Mouse (Mus musculus) embryo, embryonic 11.5 days (tissue): ENCODE measurements around the gene Slc18b1.
"Not testable (repeated sequence)": the region's sequence is repeated elsewhere in the genome, so short reads cannot be mapped to it uniquely, and the experiment has no call there.

ENCODE experiments used
- DNase-seq: peaks from one replicate; pipeline ENCODE4 v3.0.0-alpha.2; 2012; ENCODE audit warnings: low read depth, low spot score

Gene Slc18b1

DNA sequence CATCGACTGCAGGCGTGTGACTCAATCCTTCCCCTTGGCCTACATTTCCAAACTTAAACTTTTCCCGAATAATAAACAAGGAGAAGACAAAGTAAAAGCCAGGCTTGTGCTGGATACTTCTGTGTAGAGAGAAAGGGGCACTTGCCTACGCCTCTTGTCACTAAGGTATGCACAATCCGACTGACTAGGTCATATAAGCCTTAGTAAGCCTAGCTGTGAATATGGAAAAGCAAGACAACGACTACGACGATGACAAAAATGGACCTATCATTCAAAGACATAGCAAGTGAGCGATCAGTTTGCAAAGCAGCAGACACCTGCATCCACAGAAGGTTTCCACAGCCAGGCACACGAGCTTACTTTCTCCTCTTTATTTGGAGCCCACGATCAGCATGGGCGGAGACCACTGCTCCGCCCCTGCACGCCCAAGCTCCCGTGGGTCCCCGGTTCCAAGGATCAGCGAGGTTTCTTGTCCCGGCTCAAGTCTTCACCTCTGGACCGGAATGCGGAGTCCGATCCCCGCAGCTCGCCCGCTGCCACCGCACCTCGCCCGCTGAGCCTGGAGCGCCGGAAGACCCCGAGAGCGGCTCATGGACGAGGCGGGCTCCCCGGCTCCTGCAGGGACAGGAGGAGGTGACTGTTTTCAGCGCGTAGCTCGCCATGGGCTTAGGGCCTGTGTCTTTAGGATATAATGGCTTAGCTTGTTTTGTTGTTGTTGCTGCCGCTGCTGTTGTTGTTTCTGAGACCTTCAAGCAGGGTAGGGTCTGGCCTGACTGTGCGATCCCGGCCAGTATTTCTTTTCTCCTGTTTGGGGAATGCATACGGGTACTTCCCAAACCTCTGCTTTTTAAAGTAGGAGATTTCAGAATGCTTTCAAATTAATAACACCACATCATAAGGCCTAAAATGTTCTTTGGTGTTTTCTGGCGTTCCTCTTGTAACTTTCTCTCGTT is at the start of gene Slc18b1:
Gene Slc18b1, plus strand, starts transcription at position 436 of the 953 bp plus-strand sequence.
- no peak for DNase-seq

GRCm38 (mm10) chr10:23754166-23754565 is 42.6 kb upstream of the Slc18b1 start:
- no peak for DNase-seq

DNA sequence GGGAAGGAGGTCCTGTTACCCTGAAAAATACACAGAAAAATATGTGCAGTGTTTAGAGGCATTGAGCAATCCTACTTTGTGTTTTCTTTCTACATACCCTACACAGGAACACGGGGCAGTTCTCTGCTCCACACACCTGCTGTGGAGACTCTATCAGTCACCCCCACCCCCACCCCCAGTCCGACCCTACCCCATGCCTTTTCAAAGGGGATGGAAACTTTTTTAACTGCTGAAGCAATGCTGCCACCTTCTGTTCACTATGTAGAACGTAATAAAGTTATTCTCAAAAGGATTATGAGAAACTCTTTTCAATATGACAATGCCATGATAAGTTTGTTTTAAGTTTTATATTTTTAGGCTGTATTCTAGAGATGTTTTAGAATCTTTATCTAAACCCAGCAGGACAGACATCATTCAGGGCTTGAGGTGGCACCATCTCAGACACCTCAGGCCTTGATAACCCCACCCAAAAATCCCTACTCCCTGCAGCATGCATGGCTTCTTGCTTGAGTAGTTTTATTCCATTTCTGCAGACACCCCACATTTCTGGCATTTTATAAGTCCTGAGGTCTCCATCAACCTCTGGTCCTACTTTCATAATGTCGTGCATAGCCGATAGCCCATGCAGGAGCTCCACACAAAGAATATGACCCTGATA is 19.4 kb upstream of the Slc18b1 start:
- no peak for DNase-seq

- DNase-seq = no peak
Measured at GRCm38 (mm10) chr10:23780539-23781275, 16.1 kb upstream of the Slc18b1 start.

DNA sequence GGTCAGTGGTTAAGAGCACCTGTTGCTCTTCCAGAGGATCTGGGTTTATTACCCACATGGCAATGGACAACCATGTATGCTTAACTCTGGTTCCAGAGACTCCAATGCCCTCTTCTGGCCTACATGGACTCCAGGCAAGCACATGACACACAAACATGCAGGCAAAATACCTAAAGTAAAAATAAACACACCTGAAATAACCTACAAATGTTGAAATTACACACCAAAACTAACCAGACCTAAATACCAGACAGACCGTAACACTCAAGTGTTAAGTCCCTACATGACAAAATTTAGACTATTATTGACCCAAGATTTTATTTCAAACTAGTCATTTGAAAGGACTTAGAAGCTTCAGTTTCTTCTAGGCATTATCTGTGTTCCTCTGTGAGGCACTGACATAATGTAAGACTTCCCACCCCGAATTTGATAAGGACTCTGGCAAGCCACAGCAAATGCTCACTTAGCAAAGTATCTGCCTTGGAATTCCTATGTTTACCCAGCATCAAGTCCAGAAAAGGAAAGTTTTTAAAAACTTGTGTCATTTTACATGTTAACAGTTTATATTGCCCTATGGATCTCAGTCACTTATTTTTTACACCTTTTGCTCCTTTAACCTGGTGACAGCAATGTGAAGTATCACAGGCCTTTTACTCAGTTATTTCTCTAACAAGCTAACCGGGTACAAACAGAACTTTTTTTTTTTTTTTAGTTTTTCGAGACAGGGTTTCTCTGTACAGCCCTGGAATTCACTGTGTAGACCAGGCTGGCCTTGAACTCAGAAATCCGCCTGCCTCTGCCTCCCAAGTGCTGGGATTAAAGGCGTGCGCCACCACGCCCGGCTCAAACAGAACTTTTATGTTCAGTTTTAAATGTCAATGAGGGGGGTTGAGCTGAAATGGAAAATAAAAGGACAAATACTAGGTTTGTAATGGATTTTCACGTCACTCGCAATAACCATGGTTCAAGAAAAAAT is 14.7 kb upstream of the Slc18b1 start:
- DNase-seq = no peak

DNA sequence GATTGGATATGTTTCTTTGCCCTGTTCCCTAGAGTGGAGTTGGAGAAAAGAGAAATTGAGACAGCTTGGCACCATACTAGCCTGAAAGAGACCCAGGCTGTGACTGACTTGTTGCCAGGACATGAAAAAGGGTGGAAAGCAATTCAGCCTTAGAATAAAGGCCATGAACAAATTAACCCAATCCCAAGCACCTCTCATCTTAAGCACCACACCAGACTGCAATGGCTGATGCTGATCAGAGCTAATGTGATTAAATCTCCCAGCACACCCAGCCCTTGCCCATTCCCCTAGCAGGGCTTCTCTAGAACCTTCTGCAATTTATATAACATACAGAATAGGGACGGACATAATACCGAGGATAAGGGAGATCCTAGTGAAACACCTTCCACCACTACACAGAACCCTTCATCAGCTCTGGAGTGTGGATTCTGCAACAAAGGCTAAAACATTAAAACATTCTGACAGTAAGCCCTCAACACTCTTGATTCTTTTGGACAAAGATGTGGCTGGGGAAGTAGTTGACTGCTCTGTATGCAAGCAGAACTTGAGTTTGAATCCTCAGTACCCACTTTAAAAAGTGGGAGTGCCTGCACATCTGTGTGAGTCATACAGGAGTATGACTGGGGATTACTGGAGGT is 13.8 kb upstream of the Slc18b1 start:
- DNase-seq = no peak

- no peak for DNase-seq
Measured at GRCm38 (mm10) chr10:23783493-23783884, 13.3 kb upstream of the Slc18b1 start.

DNA sequence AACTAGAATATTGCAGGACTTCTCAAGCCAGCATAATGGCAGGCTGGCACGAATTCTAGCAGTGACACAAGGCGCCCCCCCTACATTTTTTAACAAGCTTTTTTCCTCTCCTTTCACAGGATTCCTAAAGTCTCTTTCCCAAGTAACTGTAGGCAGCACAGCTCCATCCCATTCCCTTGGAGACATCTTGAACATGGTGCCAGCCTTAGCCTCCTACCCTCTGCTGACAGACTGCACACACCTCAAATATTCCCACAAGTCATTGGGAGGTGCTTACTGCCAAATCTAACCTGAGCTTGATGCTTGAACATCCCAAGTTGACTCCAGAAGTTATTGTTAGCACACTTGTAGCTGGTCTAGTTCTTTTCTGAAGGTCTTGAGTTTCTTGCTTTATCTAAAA is 12.7 kb upstream of the Slc18b1 start:
- no peak for DNase-seq

DNA sequence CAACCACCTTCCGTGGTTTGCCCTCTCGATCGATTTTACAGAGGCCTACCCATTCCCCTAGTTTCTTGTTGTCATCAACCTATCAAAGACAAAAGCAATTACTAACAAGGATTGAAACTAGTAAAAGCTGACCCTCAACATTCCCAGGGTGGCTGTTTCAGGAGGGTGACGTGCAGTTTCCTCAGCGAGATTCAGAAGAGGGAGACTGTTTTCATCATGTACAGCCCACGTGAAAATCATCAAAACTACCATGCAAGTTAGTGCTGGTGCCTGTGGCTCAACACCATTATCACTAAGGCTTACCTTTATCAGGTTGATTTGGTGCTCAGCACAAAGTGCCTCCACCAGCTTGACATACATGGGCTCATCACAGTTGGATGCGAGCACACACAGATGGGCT is 11.2 kb upstream of the Slc18b1 start:
- not testable (repeated sequence) for DNase-seq

GRCm38 (mm10) chr10:23786040-23786439 is 10.7 kb upstream of the Slc18b1 start:
- no peak for DNase-seq

- DNase-seq = not testable (repeated sequence)
Measured at GRCm38 (mm10) chr10:23786631-23787038, 10.2 kb upstream of the Slc18b1 start.

DNA sequence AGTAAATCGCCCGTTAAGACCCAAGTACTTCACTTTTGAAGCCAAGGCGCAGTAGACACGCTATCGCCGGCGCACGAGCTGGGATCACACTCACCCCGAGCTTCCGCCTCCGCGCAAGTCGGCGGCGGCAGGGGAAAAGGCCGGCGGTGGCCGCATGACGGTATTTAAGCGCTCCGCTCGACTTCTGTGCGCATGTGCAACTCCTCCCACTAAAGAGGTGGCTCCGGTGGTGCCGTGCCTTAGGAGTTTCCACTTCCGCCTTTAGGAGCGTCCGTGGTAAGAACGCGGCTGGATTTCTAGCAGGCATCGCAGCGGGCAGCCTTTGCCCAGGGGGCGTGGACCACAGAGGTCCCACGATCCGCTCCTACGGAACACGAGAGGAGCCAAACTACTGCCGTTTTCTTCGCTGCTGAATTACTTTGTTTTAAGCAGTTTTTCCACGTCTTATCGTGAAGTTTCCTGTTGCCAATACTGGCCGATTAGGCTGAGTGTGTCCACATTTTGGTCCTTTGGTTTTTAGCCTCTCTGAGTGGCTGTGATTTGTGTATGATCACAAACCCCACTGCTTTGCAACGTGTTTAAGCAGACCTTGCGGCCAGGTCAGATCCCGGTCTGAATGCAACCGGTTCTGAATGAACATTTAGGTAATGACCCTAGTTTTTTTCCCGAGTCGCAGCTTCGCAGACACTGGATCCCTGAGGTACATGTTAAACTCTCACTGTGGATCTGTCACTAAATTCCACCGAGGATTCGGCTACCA is 9.5 kb upstream of the Slc18b1 start, which contains the start of gene Rps12:
Gene Rps12, minus strand, starts transcription at position 214 of the 760 bp plus-strand sequence.
- DNase-seq = peak; percentile 98

- no peak for DNase-seq
Measured at GRCm38 (mm10) chr10:23788056-23788600, 8.7 kb upstream of the Slc18b1 start.

GRCm38 (mm10) chr10:23795871-23796520 is 790 bp upstream of the Slc18b1 start:
- no peak for DNase-seq

- no peak for DNase-seq
Measured at GRCm38 (mm10) chr10:23797606-23798005, 820 bp downstream of the Slc18b1 start.

DNA sequence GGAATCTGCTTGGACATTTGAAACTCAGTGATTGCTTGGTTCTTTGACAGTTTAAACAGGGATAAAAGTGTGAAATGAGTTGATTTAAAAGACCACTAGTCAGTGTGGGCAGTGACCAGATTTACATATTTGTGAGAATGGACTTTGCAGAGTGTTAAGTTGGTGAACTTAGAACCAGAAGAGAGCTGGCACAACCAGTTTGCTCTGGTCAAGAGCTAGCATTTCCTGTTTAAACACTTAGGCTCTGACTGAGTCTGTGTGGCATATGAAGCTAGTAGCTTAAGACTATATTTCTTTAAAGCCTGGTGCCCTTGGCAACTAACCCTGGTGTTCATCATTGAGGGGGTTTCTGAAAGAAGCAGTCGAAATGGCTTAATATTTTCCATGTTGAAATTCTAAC is 1.4 kb downstream of the Slc18b1 start:
- no peak for DNase-seq

- no peak for DNase-seq
Measured at GRCm38 (mm10) chr10:23799933-23800332, 3.1 kb downstream of the Slc18b1 start.

DNA sequence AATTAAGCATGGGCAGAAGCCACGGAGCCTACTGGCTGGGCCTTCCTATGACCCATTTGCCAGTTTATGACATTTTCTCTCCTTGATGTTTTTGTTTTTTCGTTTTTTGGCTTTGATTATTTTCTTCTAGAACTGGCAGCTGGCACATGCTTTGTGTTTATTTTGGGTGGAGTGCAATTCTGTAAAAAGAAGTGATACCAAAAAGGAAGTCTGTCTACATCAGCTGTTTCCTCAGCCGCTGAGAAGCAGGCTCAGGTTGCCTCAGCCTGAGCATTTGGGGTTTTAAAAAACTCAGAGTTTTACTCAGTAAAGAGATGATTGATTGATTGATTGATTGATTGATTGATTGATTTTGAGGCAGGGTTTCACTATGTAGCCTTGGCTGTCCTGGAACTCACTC is 6.1 kb downstream of the Slc18b1 start:
- DNase-seq = no peak

- no peak for DNase-seq
Measured at GRCm38 (mm10) chr10:23804665-23805064, 7.9 kb downstream of the Slc18b1 start.
